Mouse (Mus musculus): ENCODE measurements around the gene Fibcd1. TPM values are rescaled to one million over a fixed set of nuclear protein-coding genes. Genes with fewer than 3 reads are reported as not detected.

Gene Fibcd1
- under 1 TPM in 1 of 2 experiments, not detected in 1; 0.05 TPM for total RNA-seq (2021)
- long read RNA-seq, experiment 1 = 0 reads
- long read RNA-seq, experiment 2 = 0 reads

DNA sequence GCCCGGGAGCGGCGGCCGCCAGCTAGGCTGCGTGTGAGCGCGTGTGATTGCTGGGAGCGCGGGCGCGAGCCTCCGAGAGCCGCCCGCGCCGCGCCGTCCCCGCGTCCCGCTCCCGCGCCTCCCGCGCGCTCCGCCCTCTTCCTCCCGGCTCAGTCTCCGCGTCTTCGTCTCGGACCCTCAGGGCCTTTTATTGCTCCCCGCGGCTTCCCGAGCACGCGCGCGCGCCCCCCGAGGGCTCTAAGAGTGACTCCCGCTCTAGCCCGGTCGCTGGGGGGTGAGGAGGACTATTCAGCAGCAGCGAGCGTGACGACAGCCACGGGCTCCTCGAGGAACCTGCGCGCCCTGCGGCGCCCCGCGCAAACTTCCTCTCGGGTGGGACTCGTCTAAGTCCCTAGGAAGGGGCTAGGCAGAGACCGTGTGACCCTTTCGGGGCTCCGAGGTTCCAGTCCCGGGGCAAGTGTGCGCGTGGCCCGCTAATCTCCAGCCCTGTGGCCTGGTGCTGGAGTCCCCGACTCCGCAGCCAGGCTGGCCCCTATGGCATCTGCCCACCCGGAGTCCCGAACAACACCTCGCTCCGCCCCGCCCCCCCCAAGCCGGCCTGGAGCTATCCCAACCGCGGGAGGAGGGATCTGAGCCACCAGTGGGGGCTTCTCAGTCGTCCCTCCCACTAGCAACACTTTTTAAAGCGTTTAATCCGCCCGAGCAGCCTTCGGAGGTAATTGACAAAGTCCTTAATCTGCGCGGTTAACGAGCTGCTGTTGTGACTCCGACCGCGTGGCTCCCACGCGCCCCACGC lies at the start of gene Fibcd1:
Gene Fibcd1, minus strand, starts transcription at position 110 of the 796 bp plus-strand sequence.
- no peak for DNase-seq (ENCODE audit: low spot score)

DNA sequence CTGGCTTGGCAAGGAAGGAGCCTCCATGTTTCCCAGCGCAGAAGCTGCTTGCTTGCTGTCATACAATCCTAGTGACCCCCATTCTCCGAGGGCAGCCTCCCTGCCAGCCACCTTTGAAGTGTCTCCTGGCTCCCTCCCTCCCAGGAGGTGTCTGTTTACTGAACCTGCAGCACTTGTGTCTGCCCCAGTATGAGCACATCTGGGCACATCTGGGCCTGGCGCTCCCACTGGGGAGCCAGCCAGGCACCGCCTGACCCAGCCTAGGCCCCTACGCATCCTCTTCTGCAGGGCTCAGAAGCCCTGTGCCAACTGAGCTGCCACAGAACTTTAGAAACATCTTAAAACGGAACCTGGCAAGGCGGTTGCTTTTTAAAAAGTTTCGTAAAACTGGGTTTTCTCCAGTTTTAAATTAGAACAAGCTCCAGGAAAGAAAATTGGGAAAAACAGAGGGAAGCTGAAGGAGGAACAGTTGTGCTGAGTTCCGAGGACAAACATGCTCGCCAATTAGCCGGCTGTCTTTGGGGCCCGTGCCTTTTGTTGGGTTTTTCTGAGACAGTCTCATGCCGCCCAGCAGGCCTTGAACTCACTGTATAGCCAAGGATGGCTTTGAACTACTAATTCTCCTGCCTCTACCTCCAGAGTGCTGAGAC lies 48.5 kb upstream of the Fibcd1 start:
- peak; percentile 74 for DNase-seq (ENCODE audit: low spot score)

DNA sequence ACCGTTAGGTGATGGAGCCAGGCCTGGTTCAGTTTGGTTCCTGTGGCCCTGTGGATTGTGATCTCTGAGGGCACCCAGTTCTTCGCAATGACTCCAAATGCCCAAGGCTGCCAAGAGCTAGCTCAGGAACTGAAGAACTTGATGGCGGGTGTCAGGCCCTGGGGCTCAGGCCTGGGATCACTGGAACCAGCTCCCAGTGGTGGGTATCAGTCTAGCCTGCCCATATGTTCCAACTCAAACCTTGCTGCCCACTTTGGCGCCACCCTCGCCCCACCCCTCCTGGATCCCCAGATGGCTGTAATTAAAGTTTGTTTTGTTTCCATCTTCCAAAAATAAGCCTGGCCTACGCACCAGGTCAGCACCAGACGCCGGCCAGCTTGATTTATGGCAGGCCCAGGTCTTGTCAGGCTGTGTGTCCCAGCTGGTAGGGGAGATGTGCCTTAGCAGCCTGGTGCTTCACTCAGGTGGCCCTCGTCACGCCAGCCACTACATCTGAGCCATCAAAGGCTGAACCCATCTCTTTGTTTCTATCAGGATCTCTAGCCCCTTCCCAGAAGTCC lies 47.4 kb upstream of the Fibcd1 start:
- peak; percentile 73 for DNase-seq (ENCODE audit: low spot score)

DNA sequence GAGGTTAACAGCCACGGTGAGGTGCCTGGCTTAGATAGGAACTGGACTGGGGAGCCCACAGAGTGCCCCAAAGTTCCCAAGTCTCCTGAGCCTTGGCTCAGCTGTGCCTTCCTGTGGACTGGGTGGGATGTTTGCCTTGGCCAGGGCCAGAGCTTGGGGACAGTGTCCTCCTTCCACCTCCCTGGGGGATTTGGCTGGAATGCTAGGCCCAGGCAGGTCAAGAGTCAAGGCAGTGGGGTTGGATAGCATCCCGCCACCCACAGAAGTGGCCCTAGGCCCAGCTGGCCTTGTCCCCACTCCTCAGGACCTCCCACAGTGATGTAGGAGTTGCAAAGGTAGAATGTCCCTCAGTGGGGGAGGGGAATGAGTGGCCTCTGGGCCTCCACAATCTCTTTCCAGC lies 45.4 kb upstream of the Fibcd1 start:
- no peak for DNase-seq (ENCODE audit: low spot score)

DNA sequence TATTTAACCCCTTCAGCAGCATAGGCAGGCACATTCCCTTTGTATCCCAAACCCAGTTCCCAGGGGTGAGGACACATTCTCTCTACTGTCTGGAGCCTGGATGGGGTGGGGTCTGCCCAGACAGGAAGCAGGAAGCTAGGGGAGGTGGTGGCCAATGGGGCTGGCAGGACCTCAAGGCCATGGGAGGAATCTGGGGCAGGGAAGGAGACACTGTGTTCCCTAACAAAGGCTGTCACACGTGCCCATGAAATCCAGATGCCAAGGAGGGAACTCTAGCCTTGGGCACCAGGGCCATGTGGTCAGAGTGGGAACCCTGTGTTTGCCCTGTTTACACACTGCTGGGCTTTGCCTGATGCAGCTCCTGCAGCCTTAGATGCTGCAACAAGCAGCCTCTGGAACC lies 43.1 kb upstream of the Fibcd1 start:
- no peak for DNase-seq (ENCODE audit: low spot score)

DNA sequence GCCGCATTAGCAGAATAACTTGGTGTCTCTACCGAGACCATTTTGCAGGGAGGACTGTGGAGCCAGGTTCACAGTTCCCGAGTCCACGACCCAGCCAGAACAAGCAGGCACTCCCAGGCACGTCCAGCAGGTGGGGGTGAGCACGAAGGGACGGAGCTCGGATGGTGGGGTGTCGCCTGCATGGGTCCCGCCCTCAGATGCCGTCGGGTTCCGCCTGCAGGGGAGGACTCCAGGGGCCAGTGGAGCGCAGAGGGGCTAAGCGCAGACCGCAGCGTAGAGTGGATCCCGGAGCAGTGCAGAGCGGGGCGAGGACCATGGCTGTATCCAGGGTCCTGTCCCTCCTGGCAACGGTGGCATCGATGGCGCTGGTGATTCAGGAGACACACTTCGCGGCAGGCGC lies 41.2 kb upstream of the Fibcd1 start, which contains the start of gene Lamc3:
Gene Lamc3, plus strand, starts transcription at position 262 of the 400 bp plus-strand sequence.
- DNase-seq (ENCODE audit: low spot score) = peak; percentile 57

DNA sequence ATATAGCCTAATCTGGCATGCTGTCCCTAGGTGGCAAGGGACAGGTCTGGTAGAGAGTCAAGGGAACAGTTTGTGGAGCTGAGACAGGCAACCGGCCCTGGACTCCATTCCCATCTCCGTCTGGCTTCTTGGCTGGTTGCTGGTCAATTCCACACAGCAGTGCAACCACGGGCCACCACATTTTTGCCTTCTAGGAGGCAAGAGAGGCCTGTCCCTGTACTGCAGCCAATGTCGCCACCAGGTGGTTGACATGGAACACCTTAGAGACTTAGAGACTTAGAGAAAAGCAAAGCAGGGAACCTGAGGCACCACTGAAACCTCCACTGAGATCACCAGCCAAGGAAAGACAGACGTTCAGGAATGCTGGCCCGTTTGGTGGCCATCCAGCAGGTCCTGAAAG lies 39.0 kb upstream of the Fibcd1 start:
- DNase-seq (ENCODE audit: low spot score) = peak; percentile 30

DNA sequence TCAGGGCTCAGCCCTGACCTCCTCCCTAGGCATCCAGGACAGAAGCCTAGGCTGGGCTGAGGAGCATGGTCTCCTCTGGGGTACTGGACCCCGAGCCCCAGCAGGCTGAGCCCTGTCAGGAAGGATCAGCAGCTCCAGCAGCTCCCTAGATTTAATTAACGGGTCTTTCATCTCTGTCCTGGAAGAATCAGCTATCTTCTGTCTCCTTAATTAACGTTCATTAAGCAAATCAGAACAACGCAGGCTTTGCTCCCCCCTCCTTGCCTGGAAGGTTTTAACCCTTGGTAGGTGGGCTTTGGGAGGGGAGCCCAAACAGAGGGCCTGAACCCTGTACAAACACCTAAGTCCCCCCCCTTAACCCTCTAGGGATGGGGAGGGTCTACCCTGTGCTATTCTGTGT lies 37.3 kb upstream of the Fibcd1 start:
- no peak for DNase-seq (ENCODE audit: low spot score)

DNA sequence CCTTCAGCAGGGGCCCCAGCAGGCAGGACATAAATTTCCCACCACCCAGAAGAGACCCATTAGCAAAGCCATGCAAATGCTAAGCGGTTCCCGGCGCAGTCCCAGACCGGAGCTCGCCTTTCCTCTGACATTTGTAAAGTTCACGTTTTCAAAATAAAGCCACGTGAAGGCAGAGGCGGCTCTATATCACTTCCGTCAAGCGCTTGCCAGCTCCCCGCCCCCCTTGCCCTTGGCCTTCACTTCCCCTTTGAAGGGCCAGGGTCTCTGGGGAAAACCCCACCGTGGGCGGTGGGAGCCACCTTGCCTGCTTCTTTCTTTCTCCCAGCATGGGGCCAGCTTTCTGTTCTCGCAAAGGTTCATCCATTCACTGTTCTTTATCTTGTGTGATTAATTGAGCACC lies 35.1 kb upstream of the Fibcd1 start:
- DNase-seq (ENCODE audit: low spot score) = no peak

DNA sequence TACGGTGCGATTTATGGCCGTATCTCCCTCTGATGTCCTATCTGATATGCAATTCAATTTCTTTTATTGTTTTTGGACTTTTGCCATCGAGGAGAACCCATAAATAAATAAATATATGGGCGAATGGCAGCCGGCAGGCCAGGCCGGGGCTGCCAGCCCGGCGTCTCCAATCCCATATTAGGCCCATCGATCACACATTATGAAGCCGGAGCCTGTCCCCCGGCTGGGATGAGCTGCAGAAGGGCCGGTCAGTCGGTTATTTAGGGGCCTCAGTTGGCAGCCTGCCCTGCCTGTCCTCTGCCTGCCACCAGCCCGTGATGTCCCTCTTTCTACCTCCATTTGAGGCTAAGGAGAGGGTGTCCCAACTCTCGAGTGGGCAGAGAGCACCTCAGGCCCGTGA lies 32.8 kb upstream of the Fibcd1 start:
- DNase-seq (ENCODE audit: low spot score) = no peak

DNA sequence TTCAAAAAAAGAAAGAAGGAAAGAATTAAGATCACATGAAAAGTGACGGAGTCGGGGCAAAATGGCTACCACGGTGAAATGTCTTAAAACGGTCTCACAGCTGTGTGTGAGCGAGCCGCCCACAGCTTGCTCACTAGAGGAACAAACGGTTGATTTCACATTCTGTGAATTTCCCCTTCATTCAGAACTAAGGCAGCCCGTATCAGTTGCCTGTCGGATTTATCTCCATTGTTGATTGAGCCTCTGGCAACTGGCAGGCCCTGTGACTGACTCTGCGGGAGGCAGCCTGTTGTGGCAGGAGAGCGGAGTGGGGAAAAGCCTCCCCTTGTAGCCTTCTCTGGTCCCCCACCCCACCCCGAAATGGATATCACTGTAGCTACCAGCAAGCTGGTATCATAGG lies 30.6 kb upstream of the Fibcd1 start:
- no peak for DNase-seq (ENCODE audit: low spot score)

DNA sequence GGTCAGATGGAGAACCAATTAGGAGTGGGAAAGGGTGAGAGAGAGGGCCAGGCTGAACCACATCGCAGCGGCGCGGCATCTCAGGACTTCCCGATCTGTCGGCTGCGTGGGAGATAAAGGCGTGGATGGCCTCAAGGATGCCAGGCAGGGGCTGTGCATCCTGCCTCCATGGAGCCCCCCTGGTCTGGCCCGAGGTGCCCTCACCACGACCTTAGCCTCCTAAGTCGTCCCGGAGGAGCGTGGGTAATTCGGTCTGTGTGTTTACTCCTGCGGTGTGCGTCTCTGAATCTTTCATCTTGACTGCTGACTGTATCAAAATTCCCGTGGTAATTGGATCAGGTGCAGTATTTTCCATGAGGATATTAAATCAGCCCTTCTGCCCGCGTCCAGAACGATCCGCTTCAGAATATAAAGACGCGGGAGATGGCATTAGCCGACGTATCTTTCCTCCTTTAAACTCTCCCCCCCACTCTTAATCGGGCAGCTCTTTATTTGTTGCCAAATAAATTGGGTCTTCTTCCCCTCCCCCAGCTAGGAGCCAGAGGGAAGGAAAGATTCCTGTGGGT lies 28.6 kb upstream of the Fibcd1 start:
- DNase-seq (ENCODE audit: low spot score) = no peak

DNA sequence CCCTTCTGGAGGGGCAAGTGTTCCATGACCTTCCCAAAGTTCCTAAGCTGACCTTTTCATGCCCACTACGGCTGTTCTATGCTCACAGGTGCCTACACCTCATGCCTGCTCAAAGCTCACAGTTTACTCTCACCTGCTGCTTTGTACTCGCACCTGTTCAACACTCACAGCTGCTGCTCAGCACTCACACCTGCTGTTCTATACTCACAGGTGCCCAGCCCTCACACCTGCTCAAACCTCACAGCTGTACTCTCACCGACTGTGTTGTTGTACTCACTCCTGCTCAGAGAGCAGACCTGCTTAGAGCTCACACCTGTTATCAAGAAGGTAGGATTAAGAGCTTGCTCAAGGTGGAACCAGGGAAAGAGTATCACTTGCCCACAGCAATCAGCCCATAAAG lies 24.9 kb upstream of the Fibcd1 start:
- DNase-seq (ENCODE audit: low spot score) = no peak

DNA sequence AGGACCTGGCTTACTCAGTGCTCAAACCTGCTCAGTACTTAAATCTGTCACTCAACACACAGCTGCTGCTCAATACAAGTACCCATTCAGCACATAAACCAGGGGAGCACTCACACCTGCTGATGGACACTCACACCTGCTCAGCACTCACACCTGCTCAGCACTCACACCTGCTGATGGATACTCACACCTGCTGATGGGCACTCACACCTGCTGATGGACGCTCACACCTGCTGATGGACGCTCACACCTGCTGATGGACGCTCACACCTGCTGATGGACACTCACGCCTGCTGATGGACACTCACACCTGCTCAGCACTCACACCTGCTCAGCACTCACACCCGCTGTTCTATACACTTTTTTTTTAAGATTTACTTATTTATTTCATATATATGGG lies 23.9 kb upstream of the Fibcd1 start:
- DNase-seq (ENCODE audit: low spot score) = no peak

DNA sequence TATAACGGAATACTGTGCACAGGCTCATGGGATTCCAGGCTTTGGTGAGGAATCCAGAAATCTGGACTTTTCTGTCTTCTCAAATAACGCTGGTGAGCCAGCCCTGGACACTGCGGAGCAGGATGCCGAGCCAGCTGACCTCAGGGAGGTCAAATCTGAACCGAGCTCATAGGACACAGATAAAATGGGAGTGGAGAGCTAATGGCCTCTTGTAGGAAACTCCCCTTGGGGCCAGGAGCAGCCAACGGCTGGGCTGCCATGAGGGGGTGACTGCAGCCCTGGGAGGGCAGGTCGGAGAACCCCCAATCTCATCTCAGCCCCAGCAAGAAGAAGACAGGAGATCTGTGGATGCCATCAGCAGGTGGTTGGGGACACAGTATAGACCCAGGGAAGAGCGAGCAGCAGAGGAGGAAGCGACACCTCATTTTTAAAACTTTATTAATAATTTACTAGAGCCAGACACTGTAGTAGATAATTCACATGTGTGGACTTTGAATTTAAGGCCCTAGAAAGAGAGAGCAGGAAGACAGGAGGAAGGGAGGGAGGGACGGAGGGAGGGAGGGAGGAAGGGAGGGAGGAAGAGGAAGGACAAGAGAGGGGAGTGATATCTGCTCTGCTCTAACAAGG lies 22.8 kb upstream of the Fibcd1 start:
- no peak for DNase-seq (ENCODE audit: low spot score)

DNA sequence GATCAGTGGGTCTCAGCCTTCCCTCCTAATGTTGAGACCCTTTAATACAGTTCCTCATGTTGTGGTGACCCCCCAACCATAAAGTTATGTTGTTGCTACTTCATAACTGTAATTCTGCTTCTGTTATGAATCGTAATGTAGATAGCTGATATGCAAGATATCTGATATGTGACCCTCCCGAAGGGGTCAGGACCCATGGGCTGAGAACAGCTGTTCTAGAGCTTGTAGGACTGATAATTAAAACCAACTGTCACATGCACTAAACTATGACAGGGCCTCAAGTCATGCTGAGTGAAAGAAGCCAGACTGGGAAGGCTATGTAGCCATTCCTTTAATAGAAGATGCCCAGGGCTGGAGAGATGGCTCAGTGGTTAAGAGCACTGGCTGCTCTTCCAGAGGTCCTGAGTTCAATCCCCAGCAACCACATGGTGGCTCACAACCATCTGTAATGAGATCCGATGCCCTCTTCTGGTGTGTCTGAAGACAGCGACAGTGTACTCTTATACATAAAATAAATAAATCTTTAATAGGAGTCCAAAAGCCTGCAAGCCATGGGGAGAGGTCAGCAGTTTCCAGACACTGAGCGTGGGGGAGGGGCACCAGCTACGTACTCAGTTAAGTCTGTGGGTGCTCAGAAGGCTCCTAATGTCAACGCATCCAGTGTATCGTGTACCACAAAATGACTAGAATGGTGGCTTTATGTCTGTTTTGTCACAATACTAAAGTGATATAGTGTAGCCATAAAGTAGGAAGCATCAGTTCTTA lies 22.1 kb upstream of the Fibcd1 start:
- DNase-seq (ENCODE audit: low spot score) = no peak

DNA sequence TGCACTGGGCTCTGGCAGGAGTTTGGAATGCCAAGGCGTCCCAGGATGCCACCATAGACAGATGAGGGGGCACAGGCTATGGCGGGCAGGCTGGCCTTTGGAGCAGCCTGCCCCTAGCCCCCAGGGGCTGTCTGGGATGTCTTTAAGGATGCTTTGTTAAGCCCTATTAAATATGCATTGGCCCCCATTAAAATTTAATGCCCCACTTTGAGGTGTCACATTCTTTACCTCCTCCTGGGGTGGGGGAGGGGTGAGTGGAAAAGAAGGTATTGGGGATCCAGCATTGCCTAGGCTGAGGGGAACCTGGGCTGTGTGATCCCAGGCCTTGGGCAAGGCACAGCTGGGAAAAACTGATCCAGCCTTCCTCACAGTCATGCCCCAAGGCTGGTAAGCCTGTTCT lies 20.0 kb upstream of the Fibcd1 start:
- DNase-seq (ENCODE audit: low spot score) = no peak

DNA sequence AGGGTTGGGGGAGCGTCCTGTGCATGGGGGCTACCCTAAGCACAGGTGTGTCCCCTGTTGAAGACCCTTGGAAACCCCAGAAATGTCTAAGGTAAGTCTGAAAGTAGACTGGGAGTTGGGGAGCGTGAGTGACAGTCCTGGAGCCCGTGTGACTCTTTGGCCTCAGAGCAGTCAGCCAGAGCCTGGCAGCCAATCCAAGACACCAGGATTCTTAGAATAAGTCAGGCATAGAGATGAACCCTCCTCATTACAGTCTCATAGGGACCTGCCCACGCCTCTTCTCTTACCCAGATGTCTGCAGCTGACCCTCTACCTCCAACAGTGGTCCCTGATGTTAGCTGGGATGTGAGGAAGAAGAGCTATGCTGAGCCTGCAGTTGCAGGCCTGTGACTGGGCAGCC lies 19.5 kb upstream of the Fibcd1 start:
- no peak for DNase-seq (ENCODE audit: low spot score)

DNA sequence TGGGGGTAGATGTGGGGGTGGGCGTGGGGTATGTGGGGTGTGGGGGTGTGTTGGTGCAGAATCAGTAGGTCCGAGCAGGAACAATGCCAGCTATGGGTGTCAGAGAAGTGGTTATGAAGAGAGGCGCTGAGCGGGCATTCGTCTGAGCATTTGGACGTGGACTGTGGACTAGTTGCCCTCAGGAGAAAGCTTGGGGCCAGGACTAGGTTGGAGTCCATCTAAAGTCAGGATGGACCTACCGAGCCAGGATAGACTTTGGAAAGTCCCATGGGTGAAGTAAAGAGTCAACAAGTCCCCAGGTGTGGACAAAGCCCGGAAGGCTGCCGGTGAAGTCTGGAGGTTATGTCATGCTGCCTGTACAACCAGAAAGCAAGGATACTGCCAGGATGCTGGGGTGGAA lies 19.1 kb upstream of the Fibcd1 start:
- no peak for DNase-seq (ENCODE audit: low spot score)

DNA sequence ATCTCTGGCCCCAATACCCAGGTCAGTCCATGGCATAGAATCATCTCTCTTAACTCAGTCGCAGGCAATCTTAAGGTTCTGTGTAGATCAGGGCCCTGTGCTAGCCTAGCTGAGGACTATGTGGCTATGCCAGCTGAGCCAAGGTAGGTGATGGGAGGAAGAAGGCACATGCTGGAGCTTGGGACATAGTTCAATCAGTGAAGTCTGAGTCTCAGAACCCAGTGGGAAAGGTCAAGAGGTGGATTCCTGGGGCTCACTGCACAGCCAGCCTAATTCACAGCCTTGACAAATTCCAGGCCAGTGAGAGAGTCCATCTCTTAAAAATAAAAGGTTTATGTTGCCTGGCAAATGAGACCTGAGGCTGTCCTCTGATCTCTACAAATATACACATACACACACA lies 18.0 kb upstream of the Fibcd1 start:
- no peak for DNase-seq (ENCODE audit: low spot score)

DNA sequence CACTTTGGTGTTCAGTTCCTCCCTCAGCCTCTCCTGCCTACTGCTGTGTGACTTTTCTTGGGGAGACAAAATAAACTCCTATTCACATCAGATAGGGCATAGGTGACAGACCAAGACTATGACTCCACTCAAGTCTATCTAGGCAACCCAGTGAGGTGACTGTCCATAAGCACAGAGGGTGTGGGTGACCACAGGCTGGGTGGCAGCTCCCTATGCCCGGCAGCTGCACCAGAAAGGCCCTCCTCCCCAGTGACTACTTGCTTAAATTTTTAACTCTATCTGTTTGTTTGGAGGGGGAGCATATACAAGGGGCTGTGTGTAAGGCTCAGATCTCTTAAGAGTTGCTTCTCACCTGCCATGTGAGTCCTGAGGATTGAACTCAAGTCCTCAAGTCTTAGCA lies 17.1 kb upstream of the Fibcd1 start:
- DNase-seq (ENCODE audit: low spot score) = no peak

All from gastrocnemius, adult 18-20 months (tissue).